Mouse (Mus musculus): ENCODE results near the gene Wsb2.

DNA sequence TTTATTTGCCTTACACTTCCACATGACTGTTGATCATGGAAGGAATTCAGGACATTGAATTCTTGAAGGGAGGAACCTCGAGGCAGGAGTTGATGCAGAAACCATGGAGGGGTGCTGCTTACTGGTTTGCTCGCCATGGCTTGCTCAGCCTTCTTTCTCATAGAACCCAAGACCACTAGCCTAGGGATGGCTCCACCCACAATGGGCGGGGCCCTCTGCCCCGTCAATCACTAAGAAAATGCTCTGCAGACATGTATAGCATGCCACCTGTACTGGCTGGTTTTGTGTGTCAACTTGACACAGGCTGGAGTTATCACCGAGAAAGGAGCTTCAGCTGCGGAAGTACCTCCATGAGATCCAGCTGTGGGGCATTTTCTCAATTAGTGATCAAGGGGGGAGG lies 17.0 kb upstream of the Wsb2 start:
- no peak for TF ChIP-seq POLR2A (IDR thresholded peaks at IDR 0.05; ENCODE audit: insufficient read depth, low read depth, low read length)
- TF ChIP-seq CTCF (IDR thresholded peaks at IDR 0.05), result no peak

Measured in heart, adult 2 months (tissue).